Mouse (Mus musculus) right cerebral cortex, postnatal 36 days (tissue): ENCODE data around the gene Sept5.

Experiments
- DNase-seq, 2 experiments: peaks; one replicate each; pipeline ENCODE4 v3.0.0; 2022; ENCODE audit warnings: low spot score in 2 of 2, mixed read lengths in 1 of 2

The Sept5 gene

GRCm38 (mm10) chr16:18629390-18630231 is at the start of gene Sept5:
Gene Sept5 (minus strand): TSS chr16:18629954.
- no peak for DNase-seq

- DNase-seq: no peak
These were observed 49.4 kb upstream of the Sept5 start for GRCm38 (mm10) chr16:18679112-18679511.

- DNase-seq: peak; percentile 16 to 28
These were observed 48.3 kb upstream of the Sept5 start for GRCm38 (mm10) chr16:18677746-18678679.

GRCm38 (mm10) chr16:18673005-18673404 is 43.3 kb upstream of the Sept5 start:
- DNase-seq: no peak

- no peak for DNase-seq
These were observed 42.3 kb upstream of the Sept5 start for GRCm38 (mm10) chr16:18672027-18672426.

- no peak for DNase-seq
These were observed 40.2 kb upstream of the Sept5 start for GRCm38 (mm10) chr16:18669914-18670313.

GRCm38 (mm10) chr16:18658597-18658996 is 28.8 kb upstream of the Sept5 start:
- DNase-seq: no peak

- DNase-seq: no peak
These were observed 25.8 kb upstream of the Sept5 start for GRCm38 (mm10) chr16:18655372-18656098.

- no peak for DNase-seq
These were observed 23.8 kb upstream of the Sept5 start for GRCm38 (mm10) chr16:18653290-18654160.

- no peak for DNase-seq
These were observed 19.4 kb upstream of the Sept5 start for GRCm38 (mm10) chr16:18649126-18649525.

- no peak for DNase-seq
These were observed 15.6 kb upstream of the Sept5 start for GRCm38 (mm10) chr16:18645329-18645728.

GRCm38 (mm10) chr16:18644485-18644884 is 14.7 kb upstream of the Sept5 start:
- no peak for DNase-seq

GRCm38 (mm10) chr16:18643406-18643998 is 13.7 kb upstream of the Sept5 start:
- DNase-seq: no peak

- DNase-seq: no peak
These were observed 13.1 kb upstream of the Sept5 start for GRCm38 (mm10) chr16:18642897-18643296.

GRCm38 (mm10) chr16:18642291-18642690 is 12.5 kb upstream of the Sept5 start:
- peak; percentile 57 to 71 for DNase-seq

GRCm38 (mm10) chr16:18639382-18639929 is 9.7 kb upstream of the Sept5 start:
- DNase-seq: no peak

- no peak for DNase-seq
These were observed 8.6 kb upstream of the Sept5 start for GRCm38 (mm10) chr16:18638396-18638795.

- DNase-seq: no peak
These were observed 7.0 kb upstream of the Sept5 start for GRCm38 (mm10) chr16:18636804-18637203.

GRCm38 (mm10) chr16:18636401-18636800 is 6.6 kb upstream of the Sept5 start:
- no peak for DNase-seq

GRCm38 (mm10) chr16:18633333-18633732 is 3.6 kb upstream of the Sept5 start:
- DNase-seq: no peak
